Mouse (Mus musculus): ENCODE data around the gene Abca8b. TPM values are rescaled to one million over a fixed set of nuclear protein-coding genes. Genes with fewer than 3 reads are reported as not detected.
A peak's percentile ranks its signal among the peaks of the same experiment; 100 is the strongest.

Abca8b gene
- polyA plus RNA-seq (2014; fragmentation: Nextera tagmentation; extraction: Ambion mirVana), result 0.63 and 0.72 TPM in 2 replicates

- H3K4me3 ChIP-seq (ENCODE audit: low read depth, low read length), result peak within 1 kb of the TSS; percentile 31
- under 1% methylated on average over 15 of the region's 15 CpGs for WGBS
Observed at GRCm38 (mm10) chr11:109995624-109996023, at the start of gene Abca8b. TSS of gene Abca8b (minus strand) at chr11:109995845.

GRCm38 (mm10) chr11:110037795-110038194, 42.1 kb upstream of the Abca8b start:
- WGBS, result 98% methylated on average over 2 of the region's 2 CpGs
- Histone ChIP-seq H3K9ac (ENCODE audit: low read length) (no peak overlapping the region), H3K27me3 (ENCODE audit: control insufficient read depth, insufficient read depth, low read length) (no peaks in the 10 kb centered on the region), H3K36me3 (ENCODE audit: control insufficient read depth, insufficient read depth, low read length) (no peaks in the 10 kb centered on the region), H3K27ac (ENCODE audit: low read depth, low read length) (no peak overlapping the region), H3K4me1 (replicated peaks; ENCODE audit: control insufficient read depth, insufficient read depth, low read length) (no peaks in the 10 kb centered on the region), H3K9me3 (ENCODE audit: control insufficient read depth, low read length) (no peaks in the 10 kb centered on the region), H3K4me3 (ENCODE audit: low read depth, low read length) (no peak overlapping the region), H3K4me2 (ENCODE audit: low read depth, low read length, severe bottlenecking) (no peak overlapping the region)
- no peak for ATAC-seq (replicated peaks; ENCODE audit: low FRiP score)
- no peak for DNase-seq (ENCODE audit: low spot score)

More at GRCm38 (mm10) chr11:109995624-109996023, at the start of gene Abca8b:
- DNase-seq (ENCODE audit: low spot score), result peak; percentile 81
- Histone ChIP-seq H3K9me3 (ENCODE audit: control insufficient read depth, low read length) (no peaks in the 10 kb centered on the region), H3K27ac (ENCODE audit: low read depth, low read length) (no peak within 1 kb of the TSS), H3K4me2 (ENCODE audit: low read depth, low read length, severe bottlenecking) (peak within 1 kb of the TSS; percentile 57), H3K36me3 (ENCODE audit: control insufficient read depth, insufficient read depth, low read length) (no peaks in the 10 kb centered on the region), H3K9ac (ENCODE audit: low read length) (peak within 1 kb of the TSS; percentile 44; the same call in 1 of the 2 replicates), H3K27me3 (ENCODE audit: control insufficient read depth, insufficient read depth, low read length) (no peaks in the 10 kb centered on the region), H3K4me1 (replicated peaks; ENCODE audit: control insufficient read depth, insufficient read depth, low read length) (no peaks in the 10 kb centered on the region; the same call in 1 of the 2 replicates)
- ATAC-seq (replicated peaks; ENCODE audit: low FRiP score), result peak; percentile 97

- H3K9ac ChIP-seq (ENCODE audit: low read length), result no peak overlapping the region
- H3K36me3 ChIP-seq (ENCODE audit: control insufficient read depth, insufficient read depth, low read length), result no peaks in the 10 kb centered on the region
- H3K4me3 ChIP-seq (ENCODE audit: low read depth, low read length), result no peak overlapping the region
- no peaks in the 10 kb centered on the region for H3K9me3 ChIP-seq (ENCODE audit: control insufficient read depth, low read length)
- DNase-seq (ENCODE audit: low spot score) (no peak), ATAC-seq (replicated peaks; ENCODE audit: low FRiP score) (no peak)
- H3K27me3 ChIP-seq (ENCODE audit: control insufficient read depth, insufficient read depth, low read length), result no peaks in the 10 kb centered on the region
- no peaks in the 10 kb centered on the region for H3K4me1 ChIP-seq (replicated peaks; ENCODE audit: control insufficient read depth, insufficient read depth, low read length)
- no peak overlapping the region for H3K4me2 ChIP-seq (ENCODE audit: low read depth, low read length, severe bottlenecking)
- WGBS, result 83% methylated on average over 7 of the region's 7 CpGs
- H3K27ac ChIP-seq (ENCODE audit: low read depth, low read length), result no peak overlapping the region
Observed at GRCm38 (mm10) chr11:110028913-110029695, 33.5 kb upstream of the Abca8b start.

- ATAC-seq (replicated peaks; ENCODE audit: low FRiP score) (no peak), DNase-seq (ENCODE audit: low spot score) (no peak)
- H3K4me2 ChIP-seq (ENCODE audit: low read depth, low read length, severe bottlenecking), result no peak overlapping the region
- H3K9me3 ChIP-seq (ENCODE audit: control insufficient read depth, low read length), result no peaks in the 10 kb centered on the region
- no peaks in the 10 kb centered on the region for H3K27me3 ChIP-seq (ENCODE audit: control insufficient read depth, insufficient read depth, low read length)
- H3K36me3 ChIP-seq (ENCODE audit: control insufficient read depth, insufficient read depth, low read length), result no peaks in the 10 kb centered on the region
- no peak overlapping the region for H3K4me3 ChIP-seq (ENCODE audit: low read depth, low read length)
- 83% methylated on average over 2 of the region's 2 CpGs for WGBS
- no peaks in the 10 kb centered on the region for H3K4me1 ChIP-seq (replicated peaks; ENCODE audit: control insufficient read depth, insufficient read depth, low read length)
- H3K27ac ChIP-seq (ENCODE audit: low read depth, low read length), result no peak overlapping the region
- no peak overlapping the region for H3K9ac ChIP-seq (ENCODE audit: low read length)
Observed at GRCm38 (mm10) chr11:110010836-110011546, 15.3 kb upstream of the Abca8b start.

- Histone ChIP-seq H3K4me2 (ENCODE audit: low read depth, low read length, severe bottlenecking) (peak overlapping the region; percentile 57; the same call in 1 of the 2 replicates), H3K9me3 (ENCODE audit: control insufficient read depth, low read length) (no peaks in the 10 kb centered on the region), H3K27ac (ENCODE audit: low read depth, low read length) (no peak overlapping the region), H3K4me1 (replicated peaks; ENCODE audit: control insufficient read depth, insufficient read depth, low read length) (no peaks in the 10 kb centered on the region; the same call in 1 of the 2 replicates), H3K9ac (ENCODE audit: low read length) (no peak overlapping the region), H3K4me3 (ENCODE audit: low read depth, low read length) (peak overlapping the region; percentile 31), H3K36me3 (ENCODE audit: control insufficient read depth, insufficient read depth, low read length) (no peaks in the 10 kb centered on the region), H3K27me3 (ENCODE audit: control insufficient read depth, insufficient read depth, low read length) (no peaks in the 10 kb centered on the region)
- no peak for DNase-seq (ENCODE audit: low spot score)
- WGBS, result 9% methylated on average over 3 of the region's 3 CpGs
- ATAC-seq (replicated peaks; ENCODE audit: low FRiP score), result peak; percentile 34
Observed at GRCm38 (mm10) chr11:109995013-109995412, 632 bp downstream of the Abca8b start.

GRCm38 (mm10) chr11:109994014-109994413, 1.6 kb downstream of the Abca8b start:
- no peak overlapping the region for H3K9ac ChIP-seq (ENCODE audit: low read length)
- no peaks in the 10 kb centered on the region for H3K36me3 ChIP-seq (ENCODE audit: control insufficient read depth, insufficient read depth, low read length)
- no peak for ATAC-seq (replicated peaks; ENCODE audit: low FRiP score)
- H3K9me3 ChIP-seq (ENCODE audit: control insufficient read depth, low read length), result no peaks in the 10 kb centered on the region
- 68% methylated on average over 6 of the region's 6 CpGs for WGBS
- H3K4me1 ChIP-seq (replicated peaks; ENCODE audit: control insufficient read depth, insufficient read depth, low read length), result no peaks in the 10 kb centered on the region; the same call in 1 of the 2 replicates
- H3K27ac ChIP-seq (ENCODE audit: low read depth, low read length), result no peak overlapping the region
- DNase-seq (ENCODE audit: low spot score), result no peak
- H3K4me3 ChIP-seq (ENCODE audit: low read depth, low read length), result no peak overlapping the region
- no peaks in the 10 kb centered on the region for H3K27me3 ChIP-seq (ENCODE audit: control insufficient read depth, insufficient read depth, low read length)
- no peak overlapping the region for H3K4me2 ChIP-seq (ENCODE audit: low read depth, low read length, severe bottlenecking)

- Histone ChIP-seq H3K4me1 (replicated peaks; ENCODE audit: control insufficient read depth, insufficient read depth, low read length) (no peaks in the 10 kb centered on the region; the same call in 1 of the 2 replicates), H3K27ac (ENCODE audit: low read depth, low read length) (no peak overlapping the region), H3K4me2 (ENCODE audit: low read depth, low read length, severe bottlenecking) (no peak overlapping the region), H3K36me3 (ENCODE audit: control insufficient read depth, insufficient read depth, low read length) (no peaks in the 10 kb centered on the region), H3K9ac (ENCODE audit: low read length) (no peak overlapping the region), H3K27me3 (ENCODE audit: control insufficient read depth, insufficient read depth, low read length) (no peaks in the 10 kb centered on the region), H3K4me3 (ENCODE audit: low read depth, low read length) (no peak overlapping the region), H3K9me3 (ENCODE audit: control insufficient read depth, low read length) (no peaks in the 10 kb centered on the region)
- DNase-seq (ENCODE audit: low spot score) (no peak), ATAC-seq (replicated peaks; ENCODE audit: low FRiP score) (no peak)
- WGBS, result 89% methylated on average over 3 of the region's 3 CpGs
Observed at GRCm38 (mm10) chr11:109991270-109991669, 4.4 kb downstream of the Abca8b start.

- ATAC-seq (replicated peaks; ENCODE audit: low FRiP score) (no peak), DNase-seq (ENCODE audit: low spot score) (no peak)
- no peaks in the 10 kb centered on the region for H3K27me3 ChIP-seq (ENCODE audit: control insufficient read depth, insufficient read depth, low read length)
- H3K36me3 ChIP-seq (ENCODE audit: control insufficient read depth, insufficient read depth, low read length), result no peaks in the 10 kb centered on the region
- no peaks in the 10 kb centered on the region for H3K9me3 ChIP-seq (ENCODE audit: control insufficient read depth, low read length)
- no peak overlapping the region for H3K27ac ChIP-seq (ENCODE audit: low read depth, low read length)
- no peak overlapping the region for H3K4me2 ChIP-seq (ENCODE audit: low read depth, low read length, severe bottlenecking)
- WGBS, result 93% methylated on average over 2 of the region's 2 CpGs
- H3K9ac ChIP-seq (ENCODE audit: low read length), result no peak overlapping the region
- no peak overlapping the region for H3K4me3 ChIP-seq (ENCODE audit: low read depth, low read length)
- no peaks in the 10 kb centered on the region; the same call in 1 of the 2 replicates for H3K4me1 ChIP-seq (replicated peaks; ENCODE audit: control insufficient read depth, insufficient read depth, low read length)
Observed at GRCm38 (mm10) chr11:109990256-109990655, 5.4 kb downstream of the Abca8b start.
